Mouse (Mus musculus): ENCODE results near the gene Pitpnc1. TPM values are rescaled to one million over a fixed set of nuclear protein-coding genes. Genes with fewer than 3 reads are reported as not detected.
"Not testable (repeated sequence)": the region's sequence is repeated elsewhere in the genome, so short reads cannot be mapped to it uniquely, and the experiment has no call there.

Gene Pitpnc1
- 14.8 and 20.4 TPM in 2 replicates for total RNA-seq (2021)
- long read RNA-seq, partial matches to known transcripts: 4 of 12 reads
- long read RNA-seq, other reads (novel, unspliced or antisense): 8 of 12 reads

GRCm38 (mm10) chr11:107470521-107471041, at the start of gene Pitpnc1:
Gene Pitpnc1 (minus strand): TSS chr11:107470699.
- peak; percentile 91 for DNase-seq

GRCm38 (mm10) chr11:107518645-107519429, 48.3 kb upstream of the Pitpnc1 start:
- DNase-seq: no peak

GRCm38 (mm10) chr11:107516387-107516786, 45.9 kb upstream of the Pitpnc1 start:
- no peak for DNase-seq

- peak; percentile 15 for DNase-seq
Observed at GRCm38 (mm10) chr11:107513047-107513446, 42.5 kb upstream of the Pitpnc1 start.

- DNase-seq: peak; percentile 64
Observed at GRCm38 (mm10) chr11:107511954-107512353, 41.5 kb upstream of the Pitpnc1 start.

GRCm38 (mm10) chr11:107510362-107511269, 40.1 kb upstream of the Pitpnc1 start:
- DNase-seq: peak; percentile 52

GRCm38 (mm10) chr11:107509631-107510338, 39.3 kb upstream of the Pitpnc1 start:
- DNase-seq: no peak

GRCm38 (mm10) chr11:107506260-107506659, 35.8 kb upstream of the Pitpnc1 start:
- DNase-seq: no peak

GRCm38 (mm10) chr11:107504364-107504763, 33.9 kb upstream of the Pitpnc1 start:
- DNase-seq: not testable (repeated sequence)

- DNase-seq: no peak
Observed at GRCm38 (mm10) chr11:107502801-107503200, 32.3 kb upstream of the Pitpnc1 start.

GRCm38 (mm10) chr11:107484341-107484740, 13.8 kb upstream of the Pitpnc1 start:
- DNase-seq: no peak

GRCm38 (mm10) chr11:107479862-107480203, 9.3 kb upstream of the Pitpnc1 start:
- no peak for DNase-seq

GRCm38 (mm10) chr11:107479053-107479861, 8.8 kb upstream of the Pitpnc1 start, which contains the start of gene Psmd12:
Gene Psmd12 (plus strand): TSS chr11:107479484.
- DNase-seq: peak; percentile 98

GRCm38 (mm10) chr11:107473137-107473820, 2.8 kb upstream of the Pitpnc1 start:
- no peak for DNase-seq

- no peak for DNase-seq
Observed at GRCm38 (mm10) chr11:107472304-107472703, 1.8 kb upstream of the Pitpnc1 start.

- no peak for DNase-seq
Observed at GRCm38 (mm10) chr11:107471071-107471720, 697 bp upstream of the Pitpnc1 start.

- DNase-seq: peak; percentile 69
Observed at GRCm38 (mm10) chr11:107469523-107470371, 752 bp downstream of the Pitpnc1 start.

GRCm38 (mm10) chr11:107469031-107469522, 1.4 kb downstream of the Pitpnc1 start:
- DNase-seq: peak; percentile 77
